Mouse (Mus musculus): ENCODE data around the gene Gm27029. TPM values are rescaled to one million over a fixed set of nuclear protein-coding genes. Genes with fewer than 3 reads are reported as not detected.
A peak's percentile ranks its signal among the peaks of the same experiment; 100 is the strongest.
"Not testable (repeated sequence)": the region's sequence is repeated elsewhere in the genome, so short reads cannot be mapped to it uniquely, and the experiment has no call there.

The Gm27029 gene
- polyA plus RNA-seq, 1 experiment from 2014 or later, result 11.5 TPM

GRCm38 (mm10) chr11:101442127-101442693 lies 17.6 kb upstream of the Gm27029 start, which contains the start of gene Rpl27:
Rpl27 (plus strand) TSS chr11:101442298.
- peak; percentile 98 for ATAC-seq (ENCODE audit: insufficient number of reproducible peaks, low FRiP score, low TSS enrichment, low read depth)
- Histone ChIP-seq H3K27me3 (ENCODE audit: control insufficient read depth, insufficient read depth, low read length) (no peaks in the 10 kb centered on the region), H3K27ac (replicated peaks; ENCODE audit: low read depth, low read length) (peak within 1 kb of the TSS; percentile 86)

GRCm38 (mm10) chr11:101441450-101442126 lies 17.0 kb upstream of the Gm27029 start:
- WGBS, result 38% methylated on average over 14 of the region's 15 CpGs
- DNase-seq (ENCODE audit: low spot score); H3K4me1 ChIP-seq (ENCODE audit: control insufficient read depth, insufficient read depth, low read length); H3K27ac ChIP-seq (replicated peaks; ENCODE audit: low read depth, low read length); H3K9me3 ChIP-seq (ENCODE audit: control insufficient read depth, low read length); H3K27me3 ChIP-seq (ENCODE audit: control insufficient read depth, insufficient read depth, low read length); H3K9ac ChIP-seq (ENCODE audit: low read length): not testable (repeated sequence)
- peak; percentile 51; the same call in 1 of the 2 replicates for ATAC-seq (ENCODE audit: insufficient number of reproducible peaks, low FRiP score, low TSS enrichment, low read depth)
- Histone ChIP-seq H3K4me2 (ENCODE audit: low read depth, severe bottlenecking) (peak overlapping the region; percentile 24; the same call in 1 of the 2 replicates), H3K4me3 (ENCODE audit: low read depth, low read length) (0 out of 2 replicates have a peak overlapping the region, but pooled peaks have one; percentile 12), H3K36me3 (ENCODE audit: control insufficient read depth, insufficient read depth, low read length) (peaks cover 21% of the 10 kb centered on the region)

More at GRCm38 (mm10) chr11:101442127-101442693, 17.6 kb upstream of the Gm27029 start, which contains the start of gene Rpl27:
- DNase-seq (ENCODE audit: low spot score), result peak; percentile 99
- H3K4me3 ChIP-seq (ENCODE audit: low read depth, low read length), result peak within 1 kb of the TSS; percentile 87
- WGBS, result 0% methylated on average over 42 of the region's 42 CpGs
- H3K4me1 ChIP-seq (ENCODE audit: control insufficient read depth, insufficient read depth, low read length), result peaks cover 10% of the 10 kb centered on the region; the same call in 1 of the 2 replicates
- no peaks in the 10 kb centered on the region for H3K9me3 ChIP-seq (ENCODE audit: control insufficient read depth, low read length)
- H3K36me3 ChIP-seq (ENCODE audit: control insufficient read depth, insufficient read depth, low read length), result peaks cover 21% of the 10 kb centered on the region
- peak within 1 kb of the TSS; percentile 95 for H3K4me2 ChIP-seq (ENCODE audit: low read depth, severe bottlenecking)
- peak within 1 kb of the TSS; percentile 93 for H3K9ac ChIP-seq (ENCODE audit: low read length)

- not testable (repeated sequence) for H3K27me3 ChIP-seq (ENCODE audit: control insufficient read depth, insufficient read depth, low read length); DNase-seq (ENCODE audit: low spot score); H3K4me2 ChIP-seq (ENCODE audit: low read depth, severe bottlenecking); H3K36me3 ChIP-seq (ENCODE audit: control insufficient read depth, insufficient read depth, low read length); H3K4me3 ChIP-seq (ENCODE audit: low read depth, low read length); H3K4me1 ChIP-seq (ENCODE audit: control insufficient read depth, insufficient read depth, low read length); H3K9ac ChIP-seq (ENCODE audit: low read length); H3K27ac ChIP-seq (replicated peaks; ENCODE audit: low read depth, low read length); ATAC-seq (ENCODE audit: insufficient number of reproducible peaks, low FRiP score, low TSS enrichment, low read depth); H3K9me3 ChIP-seq (ENCODE audit: control insufficient read depth, low read length)
- 50% methylated on average over 3 of the region's 3 CpGs for WGBS
Observed at GRCm38 (mm10) chr11:101438006-101438405, 13.4 kb upstream of the Gm27029 start.

GRCm38 (mm10) chr11:101436916-101437315 lies 12.3 kb upstream of the Gm27029 start:
- peaks cover 9% of the 10 kb centered on the region; the same call in 1 of the 2 replicates for H3K36me3 ChIP-seq (ENCODE audit: control insufficient read depth, insufficient read depth, low read length)
- H3K9me3 ChIP-seq (ENCODE audit: control insufficient read depth, low read length), result no peaks in the 10 kb centered on the region
- 90% methylated on average over 4 of the region's 4 CpGs for WGBS
- no peak overlapping the region for H3K9ac ChIP-seq (ENCODE audit: low read length)
- no peaks in the 10 kb centered on the region for H3K4me1 ChIP-seq (ENCODE audit: control insufficient read depth, insufficient read depth, low read length)
- ATAC-seq (ENCODE audit: insufficient number of reproducible peaks, low FRiP score, low TSS enrichment, low read depth) (no peak), DNase-seq (ENCODE audit: low spot score) (no peak)
- no peak overlapping the region for H3K4me3 ChIP-seq (ENCODE audit: low read depth, low read length)
- no peak overlapping the region for H3K4me2 ChIP-seq (ENCODE audit: low read depth, severe bottlenecking)
- no peak overlapping the region for H3K27ac ChIP-seq (replicated peaks; ENCODE audit: low read depth, low read length)
- no peaks in the 10 kb centered on the region for H3K27me3 ChIP-seq (ENCODE audit: control insufficient read depth, insufficient read depth, low read length)

- no peak for ATAC-seq (ENCODE audit: insufficient number of reproducible peaks, low FRiP score, low TSS enrichment, low read depth)
- 88% methylated on average over 4 of the region's 4 CpGs for WGBS
- H3K27ac ChIP-seq (replicated peaks; ENCODE audit: low read depth, low read length), result no peak overlapping the region
- H3K4me2 ChIP-seq (ENCODE audit: low read depth, severe bottlenecking), result no peak overlapping the region
- H3K9me3 ChIP-seq (ENCODE audit: control insufficient read depth, low read length), result no peaks in the 10 kb centered on the region
- no peaks in the 10 kb centered on the region for H3K4me1 ChIP-seq (ENCODE audit: control insufficient read depth, insufficient read depth, low read length)
- DNase-seq (ENCODE audit: low spot score), result no peak
- no peak overlapping the region for H3K4me3 ChIP-seq (ENCODE audit: low read depth, low read length)
- no peaks in the 10 kb centered on the region for H3K27me3 ChIP-seq (ENCODE audit: control insufficient read depth, insufficient read depth, low read length)
- no peak overlapping the region for H3K9ac ChIP-seq (ENCODE audit: low read length)
- peaks cover 9% of the 10 kb centered on the region; the same call in 1 of the 2 replicates for H3K36me3 ChIP-seq (ENCODE audit: control insufficient read depth, insufficient read depth, low read length)
Observed at GRCm38 (mm10) chr11:101435831-101436230, 11.2 kb upstream of the Gm27029 start.

- H3K9ac ChIP-seq (ENCODE audit: low read length), result no peak overlapping the region
- H3K4me3 ChIP-seq (ENCODE audit: low read depth, low read length), result no peak overlapping the region
- peaks cover 15% of the 10 kb centered on the region; the same call in 1 of the 2 replicates for H3K36me3 ChIP-seq (ENCODE audit: control insufficient read depth, insufficient read depth, low read length)
- DNase-seq (ENCODE audit: low spot score) (no peak), ATAC-seq (ENCODE audit: insufficient number of reproducible peaks, low FRiP score, low TSS enrichment, low read depth) (no peak)
- H3K9me3 ChIP-seq (ENCODE audit: control insufficient read depth, low read length), result no peaks in the 10 kb centered on the region
- no peak overlapping the region for H3K27ac ChIP-seq (replicated peaks; ENCODE audit: low read depth, low read length)
- WGBS, result 92% methylated on average over 13 of the region's 13 CpGs
- no peaks in the 10 kb centered on the region for H3K4me1 ChIP-seq (ENCODE audit: control insufficient read depth, insufficient read depth, low read length)
- no peaks in the 10 kb centered on the region for H3K27me3 ChIP-seq (ENCODE audit: control insufficient read depth, insufficient read depth, low read length)
- H3K4me2 ChIP-seq (ENCODE audit: low read depth, severe bottlenecking), result no peak overlapping the region
Observed at GRCm38 (mm10) chr11:101433396-101433795, 8.8 kb upstream of the Gm27029 start.

DNA sequence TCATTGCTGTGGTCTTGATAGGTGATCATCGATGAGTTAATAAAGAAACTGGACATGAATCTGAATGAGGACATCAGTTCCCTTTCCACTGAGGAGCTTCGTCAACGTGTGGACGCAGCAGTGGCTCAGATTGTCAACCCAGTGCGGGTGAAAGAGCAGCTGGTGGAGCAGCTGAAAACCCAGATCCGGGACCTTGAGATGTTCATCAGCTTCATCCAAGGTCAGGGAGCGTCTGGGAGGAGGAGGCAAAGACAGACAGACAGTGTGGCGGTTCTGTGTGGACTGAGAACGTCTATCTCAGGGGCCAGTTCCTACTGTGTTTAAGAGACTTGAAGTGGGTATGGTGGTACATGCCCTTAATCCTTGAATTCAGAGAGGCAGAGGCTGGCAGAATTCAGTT lies 6.7 kb upstream of the Gm27029 start:
- Histone ChIP-seq H3K27ac (replicated peaks; ENCODE audit: low read depth, low read length) (no peak overlapping the region), H3K4me3 (ENCODE audit: low read depth, low read length) (no peak overlapping the region), H3K27me3 (ENCODE audit: control insufficient read depth, insufficient read depth, low read length) (no peaks in the 10 kb centered on the region), H3K4me1 (ENCODE audit: control insufficient read depth, insufficient read depth, low read length) (no peaks in the 10 kb centered on the region), H3K36me3 (ENCODE audit: control insufficient read depth, insufficient read depth, low read length) (peaks cover 15% of the 10 kb centered on the region; the same call in 1 of the 2 replicates), H3K9me3 (ENCODE audit: control insufficient read depth, low read length) (no peaks in the 10 kb centered on the region), H3K4me2 (ENCODE audit: low read depth, severe bottlenecking) (no peak overlapping the region), H3K9ac (ENCODE audit: low read length) (no peak overlapping the region)
- 88% methylated on average over 9 of the region's 9 CpGs for WGBS
- ATAC-seq (ENCODE audit: insufficient number of reproducible peaks, low FRiP score, low TSS enrichment, low read depth), result no peak
- DNase-seq (ENCODE audit: low spot score), result no peak

DNA sequence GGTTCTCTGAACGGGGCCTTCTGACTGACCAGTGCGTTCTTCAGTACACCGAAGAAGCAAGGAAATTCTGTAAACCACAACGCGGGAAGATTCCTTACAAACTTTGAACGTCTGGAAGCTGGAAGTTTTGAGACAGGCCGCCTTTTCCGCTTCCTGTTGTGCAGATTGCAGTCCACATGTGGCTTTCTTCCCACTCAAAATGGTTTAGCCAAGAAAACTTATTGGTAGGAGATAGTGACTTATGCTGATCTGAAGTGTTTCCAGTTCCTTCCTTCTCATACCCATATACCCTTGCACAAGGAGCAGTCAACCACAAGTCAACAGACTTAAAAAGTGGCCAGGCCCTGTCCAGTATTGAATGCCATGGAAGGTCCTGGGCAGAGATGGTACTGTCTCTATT lies 1.6 kb upstream of the Gm27029 start:
- Histone ChIP-seq H3K4me3 (ENCODE audit: low read depth, low read length) (0 out of 2 replicates have a peak overlapping the region, but pooled peaks have one; percentile 98), H3K27me3 (ENCODE audit: control insufficient read depth, insufficient read depth, low read length) (no peaks in the 10 kb centered on the region), H3K9me3 (ENCODE audit: control insufficient read depth, low read length) (no peaks in the 10 kb centered on the region), H3K4me1 (ENCODE audit: control insufficient read depth, insufficient read depth, low read length) (0 out of 2 replicates have a peak, but pooled peaks cover 7% of the 10 kb centered on the region), H3K36me3 (ENCODE audit: control insufficient read depth, insufficient read depth, low read length) (peaks cover 5% of the 10 kb centered on the region; the same call in 1 of the 2 replicates), H3K27ac (replicated peaks; ENCODE audit: low read depth, low read length) (no peak overlapping the region), H3K4me2 (ENCODE audit: low read depth, severe bottlenecking) (peak overlapping the region; percentile 96), H3K9ac (ENCODE audit: low read length) (no peak overlapping the region)
- no peak for DNase-seq (ENCODE audit: low spot score)
- ATAC-seq (ENCODE audit: insufficient number of reproducible peaks, low FRiP score, low TSS enrichment, low read depth), result no peak
- WGBS, result 67% methylated on average over 8 of the region's 8 CpGs
